Mouse (Mus musculus): ENCODE measurements around the gene Mtch2.

Mtch2 gene

DNA sequence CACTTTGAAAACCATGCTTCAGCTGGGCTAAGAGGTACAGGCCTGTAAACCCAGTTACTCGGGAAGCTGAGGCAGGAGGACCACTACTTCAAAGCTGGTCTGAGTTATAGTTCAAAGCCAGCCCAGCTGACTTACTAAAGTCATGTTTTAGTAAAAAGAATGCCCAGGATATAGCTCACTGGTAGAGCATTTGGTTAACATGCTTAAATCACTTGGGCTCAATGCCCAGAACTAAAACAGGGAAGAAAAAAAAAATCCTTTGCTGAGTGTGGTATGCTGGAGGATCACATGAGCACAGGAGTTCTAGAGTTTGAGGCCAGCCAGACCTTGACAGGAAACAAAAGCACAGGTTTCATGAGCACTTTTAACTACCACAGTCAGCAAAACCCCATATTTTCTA is 64.7 kb downstream of the Mtch2 start:
- no peak for DNase-seq

DNA sequence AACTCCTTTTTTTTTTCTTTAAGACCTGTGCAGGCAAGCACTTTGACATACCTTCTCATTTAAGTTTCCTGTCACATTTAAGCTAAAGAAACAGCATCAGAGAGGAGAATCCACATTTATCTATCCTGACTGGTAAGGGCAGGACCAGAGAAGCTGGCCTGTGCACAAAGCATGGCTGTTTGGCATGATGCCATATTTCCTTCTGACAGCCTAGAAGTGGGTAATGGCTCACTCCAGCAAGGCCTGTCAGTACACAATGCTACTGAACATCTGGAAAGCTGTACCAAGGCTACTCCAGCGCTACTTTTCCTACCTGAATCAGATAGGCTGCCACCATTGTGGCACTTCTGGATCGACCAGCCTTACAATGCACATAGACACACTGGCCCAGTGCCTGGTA is 66.7 kb downstream of the Mtch2 start:
- DNase-seq, result peak; percentile 62 to 66

DNA sequence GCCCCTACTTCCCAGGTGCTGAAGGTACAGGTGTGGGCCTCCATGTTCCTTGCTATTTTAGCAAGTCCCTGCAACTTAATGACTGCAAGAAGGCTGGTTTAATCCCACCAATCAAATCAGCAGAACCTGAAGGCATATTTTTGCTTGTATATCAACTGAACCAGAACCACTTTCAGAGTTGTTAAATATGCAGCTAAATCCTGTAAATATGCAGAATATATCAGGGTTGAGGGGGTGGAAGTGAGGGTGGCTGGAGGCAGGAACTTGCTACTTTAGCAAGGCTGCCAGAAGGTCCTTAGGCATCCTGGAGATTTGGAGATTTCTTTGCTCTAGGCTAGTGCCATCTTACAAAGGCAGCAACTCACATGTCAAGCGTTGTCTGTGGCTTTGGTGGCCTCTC is 68.6 kb downstream of the Mtch2 start:
- peak in 1 of 2 experiments; percentile 14 for DNase-seq
